Mouse (Mus musculus): ENCODE measurements around the gene Ang. TPM values are rescaled to one million over a fixed set of nuclear protein-coding genes. Genes with fewer than 3 reads are reported as not detected.

The Ang gene
- total RNA-seq, 1 experiment from 2014 or later = 3.3 TPM

GRCm38 (mm10) chr14:51088970-51089673 lies 1.8 kb upstream of the Ang start:
- peak; percentile 95 for DNase-seq

- no peak for DNase-seq
These were observed 1.3 kb upstream of the Ang start for GRCm38 (mm10) chr14:51089674-51090076.

- peak; percentile 75 for DNase-seq
These were observed 721 bp upstream of the Ang start for GRCm38 (mm10) chr14:51090077-51090781.

- no peak for DNase-seq
These were observed 1.2 kb downstream of the Ang start for GRCm38 (mm10) chr14:51092073-51092620.

- no peak for DNase-seq
These were observed 2.5 kb downstream of the Ang start for GRCm38 (mm10) chr14:51093496-51093895.

- no peak for DNase-seq
These were observed 3.3 kb downstream of the Ang start for GRCm38 (mm10) chr14:51094096-51094875.

DNA sequence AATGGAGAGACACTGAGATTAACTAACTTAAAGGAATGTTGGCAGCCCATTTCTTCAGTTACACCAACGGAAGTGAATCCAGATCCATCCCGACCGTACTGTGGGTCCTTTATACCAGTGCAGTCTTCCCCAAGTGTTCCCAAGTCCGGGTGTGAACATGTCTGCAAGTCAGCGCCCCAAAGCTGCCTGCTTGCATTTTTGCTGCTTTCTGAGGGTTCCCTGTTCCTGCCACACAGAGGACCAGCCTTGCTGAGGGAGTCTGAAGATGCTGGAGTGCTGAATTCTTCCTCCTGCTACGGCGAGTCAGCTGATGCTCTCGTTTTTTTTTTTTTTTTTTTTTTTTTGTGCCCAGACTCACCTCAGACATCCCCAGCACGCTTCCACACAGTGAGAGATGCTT lies 4.0 kb downstream of the Ang start:
- DNase-seq = no peak

DNA sequence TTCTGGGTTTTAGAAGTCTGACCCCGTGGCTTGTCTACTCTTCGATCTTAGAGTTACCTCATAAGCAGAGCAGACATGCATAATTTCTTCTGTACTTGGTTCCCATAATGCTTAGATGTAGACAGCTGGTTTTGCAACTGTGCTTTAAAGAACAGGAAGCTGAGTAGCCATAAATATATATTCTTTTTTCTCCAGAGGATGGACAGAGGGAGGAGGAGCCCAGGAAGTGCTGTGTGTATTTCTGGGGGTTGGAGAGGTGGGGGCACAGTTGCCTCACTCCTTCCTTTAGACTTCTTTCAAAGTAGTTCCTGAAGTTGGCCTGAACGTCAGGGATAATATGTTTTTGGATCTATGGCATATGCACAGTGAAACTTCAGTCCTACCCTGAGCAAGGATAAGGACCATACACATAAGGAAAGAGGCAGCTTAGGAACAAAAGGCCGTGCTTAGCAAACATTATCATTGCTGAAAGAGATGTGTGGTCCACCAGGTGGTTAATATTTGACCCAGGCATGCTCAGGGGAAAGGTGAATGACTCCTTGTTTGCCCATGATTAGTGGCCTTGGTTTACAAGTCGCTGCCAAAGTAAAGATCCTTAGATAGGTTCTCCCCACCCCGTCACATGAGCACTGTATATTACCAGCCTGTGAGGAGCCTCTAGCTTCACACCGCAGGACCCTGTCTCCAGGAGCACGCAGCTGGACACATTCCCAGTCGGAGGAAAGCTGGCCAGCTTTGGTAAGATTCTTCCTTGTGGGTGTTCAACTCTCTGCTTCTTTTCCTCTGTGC lies 5.0 kb downstream of the Ang start:
- DNase-seq = no peak

GRCm38 (mm10) chr14:51098300-51098699 lies 7.3 kb downstream of the Ang start:
- peak; percentile 34 for DNase-seq

DNA sequence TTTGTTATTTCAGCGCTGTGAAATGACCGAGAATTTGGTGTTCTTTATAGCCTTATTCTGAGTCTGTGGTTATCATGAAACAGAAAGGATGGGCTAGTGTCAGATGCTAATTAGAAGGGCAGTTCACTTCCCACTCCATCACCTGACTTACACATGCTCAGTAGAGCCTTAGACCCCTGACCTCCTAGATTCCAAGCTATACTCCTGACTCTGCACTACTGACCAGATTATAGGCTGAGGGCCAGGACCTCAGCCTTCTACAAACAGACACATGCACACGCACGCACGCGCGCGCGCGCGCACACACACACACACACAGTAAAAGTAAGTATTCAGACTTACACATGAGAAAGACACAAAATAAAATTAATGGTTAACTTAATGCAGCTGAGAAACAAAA lies 8.0 kb downstream of the Ang start:
- no peak for DNase-seq

DNA sequence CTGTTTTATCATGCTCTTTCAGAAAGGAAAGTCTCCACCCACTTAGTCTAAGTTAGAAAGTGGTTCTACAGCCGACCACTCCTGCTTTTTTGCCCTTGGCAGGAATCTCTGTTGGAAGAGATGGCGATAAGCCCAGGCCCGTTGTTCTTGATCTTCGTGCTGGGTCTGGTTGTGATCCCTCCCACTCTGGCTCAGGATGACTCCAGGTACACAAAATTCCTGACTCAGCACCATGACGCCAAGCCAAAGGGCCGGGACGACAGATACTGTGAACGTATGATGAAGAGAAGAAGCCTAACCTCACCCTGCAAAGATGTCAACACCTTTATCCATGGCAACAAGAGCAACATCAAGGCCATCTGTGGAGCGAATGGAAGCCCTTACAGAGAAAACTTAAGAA lies 10.3 kb downstream of the Ang start:
- DNase-seq = no peak

DNA sequence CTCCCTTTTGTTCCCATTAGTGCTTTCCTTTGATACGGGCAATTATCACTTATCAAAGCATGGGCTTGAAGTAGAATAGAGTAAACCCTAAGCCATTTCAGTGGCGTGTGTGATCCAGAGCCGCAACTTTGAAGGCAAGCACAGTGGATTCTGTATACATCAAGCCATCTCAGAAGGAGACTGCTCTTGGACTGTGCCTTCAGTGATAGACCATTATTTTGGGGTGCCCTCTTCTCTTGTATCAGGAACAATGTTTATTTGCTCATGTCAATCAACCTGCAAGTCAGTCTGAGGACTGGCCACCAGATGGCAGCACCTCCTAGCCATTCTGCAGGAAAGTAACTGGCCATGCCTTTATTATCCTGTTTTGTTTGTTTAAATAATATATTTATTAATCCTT lies 12.3 kb downstream of the Ang start:
- peak; percentile 70 for DNase-seq

- no peak for DNase-seq
These were observed 13.4 kb downstream of the Ang start for GRCm38 (mm10) chr14:51104366-51104765.

GRCm38 (mm10) chr14:51106449-51106967 lies 15.6 kb downstream of the Ang start:
- no peak for DNase-seq

GRCm38 (mm10) chr14:51111966-51112365 lies 21.0 kb downstream of the Ang start:
- no peak for DNase-seq

GRCm38 (mm10) chr14:51113476-51113875 lies 22.5 kb downstream of the Ang start:
- DNase-seq = no peak

GRCm38 (mm10) chr14:51113916-51114560 lies 23.1 kb downstream of the Ang start, which contains the start of gene Eddm3b:
TSS of gene Eddm3b (plus strand) at chr14:51114426.
- no peak for DNase-seq

- no peak for DNase-seq
These were observed 34.7 kb downstream of the Ang start for GRCm38 (mm10) chr14:51125684-51126083.

GRCm38 (mm10) chr14:51127648-51128258 lies 36.8 kb downstream of the Ang start:
- no peak for DNase-seq

DNA sequence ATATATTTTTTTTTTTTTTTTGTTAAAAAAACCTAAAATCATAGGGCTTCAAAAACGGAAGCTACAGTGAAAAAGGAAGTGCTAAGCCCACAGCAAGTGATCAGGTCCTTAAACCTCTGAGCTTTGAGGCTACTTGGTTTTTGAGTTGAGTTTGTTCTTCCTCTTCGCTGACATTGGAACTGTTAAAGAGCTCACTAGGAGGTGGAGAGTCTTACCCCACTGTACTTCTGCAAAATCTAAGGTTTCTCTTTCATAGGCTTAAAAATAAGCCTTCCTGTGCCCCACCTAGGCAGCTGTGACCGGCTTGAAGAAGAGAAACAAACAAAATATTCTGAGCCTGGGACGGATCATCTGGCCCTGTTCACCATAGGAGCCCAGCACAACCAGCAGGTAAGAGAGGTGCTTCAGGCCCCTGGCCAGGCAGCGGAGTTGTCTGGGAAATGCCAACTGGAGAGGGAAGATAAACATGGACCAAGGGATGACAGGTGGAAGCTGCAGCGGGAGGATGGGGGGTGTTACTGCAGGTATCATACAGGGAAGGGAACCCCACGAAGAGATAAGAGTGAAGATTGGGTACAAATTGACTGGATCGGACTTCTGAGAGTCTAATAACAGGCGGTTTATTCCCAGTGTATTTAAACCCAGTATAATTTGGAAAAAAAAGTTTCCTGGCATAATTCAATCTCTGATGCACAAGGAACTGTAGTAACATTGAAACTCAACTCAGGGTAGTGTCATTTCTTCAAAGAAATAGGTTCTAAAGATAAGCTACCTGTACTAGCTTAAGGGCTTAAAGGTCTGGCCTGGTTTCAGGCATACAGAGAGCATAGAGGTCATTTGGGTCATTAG lies 38.0 kb downstream of the Ang start:
- no peak for DNase-seq
